Mouse (Mus musculus): ENCODE results near the gene Ap4b1.
"Not testable (repeated sequence)": the region's sequence is repeated elsewhere in the genome, so short reads cannot be mapped to it uniquely, and the experiment has no call there.

- TF ChIP-seq CTCF, POLR2A (IDR thresholded peaks at IDR 0.05; ENCODE audit: extremely low read depth, insufficient read depth, low read length): not testable (repeated sequence)
Measured at GRCm38 (mm10) chr3:103830681-103831080, 21.4 kb downstream of the Ap4b1 start.

Data from cortical plate, adult 2 months (tissue).